Mouse (Mus musculus): Measurements from ENCODE around the gene Chrna7. TPM values are rescaled to one million over a fixed set of nuclear protein-coding genes. Genes with fewer than 3 reads are reported as not detected.

Chrna7 gene
- total RNA-seq, 2 experiments from 2014 or later, result not detected

DNA sequence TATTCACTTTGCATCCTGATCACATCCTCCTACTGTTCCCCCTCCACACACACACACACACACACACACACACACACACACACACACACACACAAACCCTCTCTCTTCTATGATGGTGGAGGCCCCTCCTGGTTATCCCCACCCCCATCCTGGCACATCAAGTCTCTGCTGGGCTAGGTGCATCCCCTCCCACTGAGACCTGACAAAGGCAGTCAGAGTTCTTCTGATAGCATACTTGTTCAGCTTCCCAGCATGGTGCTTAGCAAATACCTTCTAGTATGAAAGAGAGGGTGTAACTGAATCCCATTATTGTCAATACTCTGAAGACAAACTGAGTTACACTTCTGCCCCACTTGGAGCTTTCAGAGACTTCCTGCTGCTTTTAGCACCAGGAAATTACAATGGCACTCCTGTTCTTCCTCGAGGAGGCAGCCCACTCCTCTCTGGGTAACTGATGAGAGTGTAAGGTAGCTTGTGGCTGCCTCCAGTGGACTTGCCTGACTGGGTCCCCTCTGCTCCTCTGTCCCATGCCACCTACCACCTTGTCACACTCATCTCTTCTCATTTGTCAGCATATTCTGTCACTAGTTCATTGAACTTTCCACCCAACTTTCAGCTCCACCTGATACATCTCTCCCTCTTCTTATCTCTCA, 127.9 kb downstream of the Chrna7 start:
- no peak for ATAC-seq (ENCODE audit: poor library complexity, severe bottlenecking)

DNA sequence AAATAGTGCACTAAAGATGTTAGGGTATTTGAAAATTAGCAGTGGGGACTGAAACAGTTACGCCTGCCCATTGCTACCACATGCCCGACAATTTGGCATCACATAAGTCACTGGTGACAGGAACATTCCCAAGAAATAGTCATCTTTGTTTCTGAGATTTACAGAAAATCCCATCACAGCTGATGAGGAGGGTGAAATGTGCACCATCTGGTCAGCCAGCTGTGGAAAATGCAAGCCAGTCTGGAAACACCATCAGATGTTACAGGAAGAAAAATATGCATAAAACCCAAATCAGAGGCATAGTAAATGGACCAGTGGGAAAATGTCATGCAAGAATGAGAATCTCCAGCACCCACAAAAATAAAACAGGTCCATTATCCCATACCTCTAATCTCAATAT, 151.4 kb downstream of the Chrna7 start:
- no peak for ATAC-seq (ENCODE audit: poor library complexity, severe bottlenecking)

Other genes starting within 250 kb of the Chrna7 start
- gene Otud7a, start 232.2 kb upstream of the Chrna7 start, total RNA-seq (2015), result not detected in 2 replicates
- gene Otud7a, start 232.2 kb upstream of the Chrna7 start, total RNA-seq (2017), result not detected in 2 replicates

Measured in megakaryocyte, adult 5-6 weeks (primary cell).